Mouse (Mus musculus): ENCODE results near the gene Jpt2.

DNA sequence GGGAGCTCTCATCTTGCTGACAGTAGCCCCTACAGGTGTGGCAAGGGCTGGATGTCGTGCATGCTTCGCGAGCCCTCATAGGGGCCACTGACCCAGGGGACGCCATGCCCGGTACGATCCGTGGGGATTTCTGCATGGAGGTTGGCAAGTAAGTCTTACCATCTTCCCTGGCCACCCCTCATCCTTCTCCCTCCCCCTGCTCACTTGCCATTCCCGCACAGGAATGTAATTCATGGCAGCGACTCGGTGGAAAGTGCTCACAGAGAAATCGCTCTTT lies 63.6 kb downstream of the Jpt2 start:
- no peak for TF ChIP-seq CTCF (IDR thresholded peaks at IDR 0.05; ENCODE audit: low read depth)
- TF ChIP-seq EP300 (IDR thresholded peaks at IDR 0.05; ENCODE audit: low read depth): no peak

All from liver, embryonic 14.5 days (tissue).